Mouse (Mus musculus): ENCODE measurements around the gene Grap2.

Gene Grap2

DNA sequence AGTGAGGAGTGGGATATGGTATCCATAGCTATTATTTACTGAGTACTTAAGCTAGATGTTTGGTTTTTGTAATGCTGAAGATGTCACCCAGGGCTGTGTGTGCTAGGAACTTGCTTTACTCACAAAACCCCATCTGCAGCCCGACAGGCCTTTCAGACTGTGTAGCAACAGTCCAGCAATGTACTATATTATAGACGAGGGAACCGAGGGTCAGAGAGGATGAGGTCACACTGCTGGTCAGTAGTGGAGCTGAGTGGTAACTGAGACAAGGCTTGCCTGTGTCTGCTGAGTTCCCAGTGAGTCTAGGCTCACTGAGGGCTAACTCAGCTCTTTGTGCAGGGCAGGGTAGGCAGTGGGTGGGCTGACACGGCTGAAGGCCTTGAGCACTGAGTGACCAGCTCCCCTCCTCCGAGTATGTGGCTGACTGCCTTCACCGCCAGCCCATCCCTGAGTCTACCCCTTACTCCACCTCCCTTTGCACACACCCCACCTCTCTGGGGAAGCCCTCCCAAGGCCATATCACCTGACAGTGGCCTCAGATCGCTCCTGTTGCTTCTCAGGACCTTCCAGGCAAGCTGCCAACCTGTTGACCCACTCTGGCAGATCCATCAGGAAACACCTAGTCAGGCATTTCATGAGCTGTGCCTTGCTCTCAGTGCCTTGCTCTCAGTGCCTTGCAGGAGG, 108.1 kb downstream of the Grap2 start:
- intact Hi-C loops (cut with DNase I), result no loop called here

DNA sequence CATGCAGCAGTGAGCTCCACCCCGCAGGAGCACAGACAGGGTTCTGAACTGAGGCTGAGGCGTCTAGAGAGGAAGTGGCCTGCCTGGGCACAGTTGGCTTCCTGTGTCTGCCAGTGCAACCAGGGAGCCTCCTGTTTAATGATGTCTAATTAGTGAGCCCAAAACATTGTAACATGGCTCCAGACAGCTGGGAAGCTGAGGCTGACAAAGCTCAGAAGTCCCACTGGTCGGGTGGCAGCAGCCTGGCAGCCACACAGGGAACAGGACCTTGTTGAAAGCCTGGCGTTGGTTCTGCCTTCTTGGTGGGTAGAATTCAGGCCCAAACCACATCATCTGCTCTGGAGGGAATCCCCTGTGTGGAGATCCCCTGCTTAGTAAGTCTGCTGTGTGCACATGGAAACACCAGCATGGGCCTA, 109.1 kb downstream of the Grap2 start:
- intact Hi-C loops (cut with DNase I), result no loop called here

DNA sequence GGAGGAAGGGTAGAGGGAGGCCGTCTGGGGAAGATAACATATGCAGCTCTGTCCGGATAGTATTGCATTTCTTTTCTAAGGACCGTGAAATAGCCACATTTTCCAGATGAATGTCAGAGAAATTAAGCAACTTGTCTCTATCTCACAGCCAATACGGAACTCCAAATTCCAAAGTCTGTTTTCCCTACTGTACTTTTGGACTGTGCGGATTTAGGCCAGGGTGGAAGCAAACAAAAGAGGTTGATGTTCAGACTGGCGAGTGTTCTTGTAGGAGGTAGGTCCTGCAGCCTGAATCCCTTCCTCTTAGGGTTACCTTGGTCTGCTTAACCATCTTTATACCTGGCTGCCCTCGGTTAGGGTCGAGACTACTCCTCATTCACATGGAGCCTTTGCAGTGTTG, 109.9 kb downstream of the Grap2 start:
- intact Hi-C loops (cut with DNase I), result no loop called here

DNA sequence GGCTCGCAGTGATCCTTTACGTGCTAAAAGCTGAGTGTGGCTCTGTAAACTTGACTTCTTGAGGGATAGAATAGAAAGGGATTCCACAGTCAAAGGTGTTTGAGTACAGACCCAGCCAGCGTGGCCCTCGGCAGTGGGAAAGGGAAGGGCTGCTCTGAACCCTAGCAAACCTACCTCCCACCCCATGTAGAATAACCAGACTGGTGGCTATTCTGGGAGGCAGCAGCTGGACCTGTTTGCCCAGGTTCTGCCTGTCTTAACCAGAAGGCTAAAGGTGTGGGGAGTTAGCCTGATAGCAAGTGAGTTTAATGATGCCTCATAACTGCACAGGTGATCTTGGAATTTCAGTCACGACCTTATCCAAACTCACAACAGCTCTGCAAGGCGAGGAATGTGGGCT, 110.8 kb downstream of the Grap2 start:
- intact Hi-C loops (cut with DNase I), result no loop called here

DNA sequence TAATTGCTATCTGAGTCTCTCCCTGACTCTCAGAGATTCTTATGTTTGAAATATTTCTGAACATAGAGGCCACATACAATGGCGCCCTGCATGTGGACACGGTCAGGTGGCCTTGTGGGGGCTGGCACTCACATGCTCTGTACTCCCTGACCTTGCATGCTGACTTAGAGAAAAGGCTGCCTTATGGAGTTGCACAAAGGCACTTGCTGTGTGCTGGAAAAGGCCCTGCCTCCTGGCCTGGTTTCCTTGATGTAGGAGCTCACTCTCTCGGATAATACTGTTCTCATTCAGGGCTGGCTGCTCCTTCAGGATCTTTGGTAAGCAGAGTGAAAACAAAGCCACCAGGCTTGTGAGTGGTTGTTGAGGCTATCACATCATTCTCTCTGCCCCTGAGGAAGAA, 111.6 kb downstream of the Grap2 start:
- intact Hi-C loops (cut with DNase I), result no loop called here

DNA sequence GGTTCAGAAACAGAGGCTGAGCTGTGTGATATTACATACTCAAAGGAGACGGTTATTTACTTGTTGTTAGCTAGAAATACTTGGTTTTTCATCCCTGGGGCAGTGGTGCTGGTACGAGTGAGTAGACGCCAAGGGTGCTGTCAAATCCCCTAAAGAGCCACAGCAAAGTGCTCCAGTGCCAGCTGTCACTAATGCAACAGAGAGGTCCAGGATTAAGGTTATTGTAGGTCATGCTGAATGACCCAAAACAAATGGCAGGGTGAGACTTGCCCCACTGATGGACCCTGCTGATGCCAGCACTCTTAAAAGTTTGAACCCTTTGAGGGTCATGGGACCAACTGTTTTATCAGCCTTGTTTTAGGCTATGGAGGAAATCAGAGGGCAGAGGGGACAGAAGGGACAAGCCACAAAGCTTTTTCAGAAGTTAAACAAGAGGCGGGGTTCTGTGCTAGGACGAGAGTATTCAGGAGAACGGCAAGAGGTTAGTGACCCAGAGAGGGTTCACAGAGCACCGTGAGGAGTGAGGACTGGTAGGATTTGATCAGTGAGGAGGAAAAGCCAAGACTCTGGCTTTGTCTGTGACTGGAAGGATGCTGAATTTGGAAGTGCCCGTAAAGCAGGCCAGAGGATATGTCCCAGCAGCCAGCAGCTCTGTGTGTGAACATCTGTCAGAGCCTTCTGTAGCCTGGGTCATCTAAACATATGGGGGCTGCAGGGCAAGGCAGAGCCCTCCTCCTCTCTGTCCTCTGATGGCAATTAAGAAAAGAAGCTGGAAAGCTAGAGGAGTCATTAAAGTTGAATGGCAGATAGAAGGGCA, 112.6 kb downstream of the Grap2 start:
- intact Hi-C loops (cut with DNase I), result no loop called here

DNA sequence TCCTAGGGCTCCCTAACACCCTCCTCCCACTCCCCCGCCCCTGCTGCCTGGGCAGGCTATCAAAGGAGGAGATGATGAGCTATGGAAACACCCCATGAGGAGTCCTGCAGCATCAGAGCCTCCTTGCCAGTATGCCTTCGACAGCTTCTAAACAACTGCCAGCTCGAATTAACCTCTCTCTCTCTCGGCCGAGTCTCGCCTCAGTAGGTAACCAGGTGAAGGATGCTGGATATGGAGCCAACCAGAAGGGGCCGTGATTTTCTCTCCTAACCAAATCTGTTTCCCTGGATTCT, 113.2 kb downstream of the Grap2 start:
- intact Hi-C loops (cut with DNase I), result no loop called here

DNA sequence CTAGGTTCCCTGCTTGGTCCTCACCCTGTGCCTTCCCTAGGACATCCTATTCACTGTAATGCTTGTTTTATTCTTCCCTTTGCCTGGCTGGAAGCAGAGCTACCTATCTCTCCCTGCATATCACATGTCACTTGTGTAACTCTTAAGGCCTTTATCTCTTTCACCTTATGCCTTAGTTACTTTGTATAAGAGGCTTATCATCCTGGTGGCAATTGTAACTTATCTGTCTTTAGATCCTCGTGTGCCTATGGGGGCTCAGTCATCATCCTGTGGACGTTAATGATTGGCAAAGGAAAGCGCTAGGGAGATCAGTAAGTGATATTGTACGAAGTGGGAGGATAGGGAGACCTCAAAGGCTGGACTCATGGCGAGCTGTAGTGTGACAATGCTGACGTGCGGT, 116.1 kb downstream of the Grap2 start:
- intact Hi-C loops (cut with DNase I), result no loop called here

DNA sequence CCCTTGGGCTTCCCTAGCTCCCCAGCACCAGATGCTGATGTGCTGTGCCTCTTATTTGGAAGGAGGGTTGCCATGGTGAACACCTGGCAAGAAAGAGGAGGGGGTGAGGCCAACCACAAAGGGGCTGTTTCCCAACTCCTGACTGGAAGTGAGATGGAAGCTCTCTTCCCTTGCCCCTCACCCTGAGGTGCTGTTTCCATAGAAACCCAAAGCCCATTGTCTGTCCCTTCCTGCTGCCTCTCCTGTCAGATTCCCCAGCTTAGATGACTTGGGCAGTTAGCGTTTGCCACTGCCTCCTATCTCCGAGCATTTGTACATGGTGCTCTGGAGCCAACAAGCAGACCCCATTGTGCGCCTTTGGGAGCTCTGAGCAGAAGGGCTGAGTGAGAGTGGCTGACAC, 121.1 kb downstream of the Grap2 start:
- intact Hi-C loops (cut with DNase I), result loop anchor here (5.0 kb wide), 3 partner anchors 56 to 406 kb away; partner anchors contain the start of gene Cacna1i

DNA sequence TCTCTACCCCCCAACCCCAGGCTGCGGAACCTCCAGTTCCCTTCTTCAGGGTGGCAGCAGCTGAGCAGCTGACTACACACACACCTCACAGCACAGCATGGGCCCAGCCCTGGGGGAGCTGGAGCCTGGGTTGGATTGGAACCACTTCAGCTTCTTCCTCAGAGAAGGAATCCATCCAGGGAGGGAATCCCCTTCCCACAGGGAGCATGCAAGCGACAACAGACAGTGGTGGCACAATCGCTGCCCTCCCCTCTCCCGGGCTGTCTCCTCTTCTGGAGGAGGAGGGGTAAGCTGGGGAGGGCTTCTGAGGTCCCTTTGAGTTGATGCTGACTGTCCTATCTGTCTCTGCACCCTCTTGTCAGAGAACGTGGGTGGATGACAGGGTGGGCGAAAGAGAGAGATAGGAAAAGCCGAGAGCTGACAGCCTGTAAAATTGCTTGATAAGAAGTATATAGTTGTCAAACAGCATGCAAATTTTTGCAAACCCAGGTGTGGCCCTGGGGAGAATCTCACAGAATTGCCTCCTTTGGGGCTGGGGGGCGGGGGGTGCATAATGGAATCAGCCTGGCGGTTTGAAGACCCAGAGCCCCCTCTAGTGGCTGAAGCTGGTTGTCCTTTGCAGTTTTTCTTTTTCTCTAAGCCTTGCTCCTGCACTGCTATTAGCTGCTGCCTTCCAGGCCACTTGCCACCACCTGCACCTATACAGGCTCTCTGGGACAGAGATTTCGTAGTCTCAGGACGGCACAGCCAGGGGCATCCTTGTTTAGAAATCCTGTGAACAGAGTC, 121.9 kb downstream of the Grap2 start:
- intact Hi-C loops (cut with DNase I), result loop anchor here (2.0 to 5.0 kb wide), 4 partner anchors 57 to 428 kb away; partner anchors contain the start of gene Cacna1i

DNA sequence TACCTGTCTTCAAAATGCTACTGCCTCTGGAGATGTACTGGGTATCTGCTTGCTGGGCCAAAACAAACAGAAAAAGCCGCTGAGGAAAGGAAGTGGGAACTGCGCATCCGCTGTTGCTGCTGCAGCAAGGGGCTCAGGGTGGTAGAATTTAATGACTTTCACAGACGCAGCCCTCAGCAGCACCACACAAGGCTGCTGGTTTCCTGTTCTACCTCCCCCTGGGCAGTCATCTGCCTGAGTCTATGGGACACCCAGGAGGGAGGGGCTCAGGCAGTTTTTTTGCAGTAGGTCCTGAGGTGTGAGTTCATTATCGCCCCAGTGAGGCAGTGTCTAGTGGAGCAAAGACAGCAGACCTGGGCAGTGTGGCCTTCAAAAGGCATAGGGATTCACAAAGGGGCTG, 125.2 kb downstream of the Grap2 start:
- intact Hi-C loops (cut with DNase I), result no loop called here

DNA sequence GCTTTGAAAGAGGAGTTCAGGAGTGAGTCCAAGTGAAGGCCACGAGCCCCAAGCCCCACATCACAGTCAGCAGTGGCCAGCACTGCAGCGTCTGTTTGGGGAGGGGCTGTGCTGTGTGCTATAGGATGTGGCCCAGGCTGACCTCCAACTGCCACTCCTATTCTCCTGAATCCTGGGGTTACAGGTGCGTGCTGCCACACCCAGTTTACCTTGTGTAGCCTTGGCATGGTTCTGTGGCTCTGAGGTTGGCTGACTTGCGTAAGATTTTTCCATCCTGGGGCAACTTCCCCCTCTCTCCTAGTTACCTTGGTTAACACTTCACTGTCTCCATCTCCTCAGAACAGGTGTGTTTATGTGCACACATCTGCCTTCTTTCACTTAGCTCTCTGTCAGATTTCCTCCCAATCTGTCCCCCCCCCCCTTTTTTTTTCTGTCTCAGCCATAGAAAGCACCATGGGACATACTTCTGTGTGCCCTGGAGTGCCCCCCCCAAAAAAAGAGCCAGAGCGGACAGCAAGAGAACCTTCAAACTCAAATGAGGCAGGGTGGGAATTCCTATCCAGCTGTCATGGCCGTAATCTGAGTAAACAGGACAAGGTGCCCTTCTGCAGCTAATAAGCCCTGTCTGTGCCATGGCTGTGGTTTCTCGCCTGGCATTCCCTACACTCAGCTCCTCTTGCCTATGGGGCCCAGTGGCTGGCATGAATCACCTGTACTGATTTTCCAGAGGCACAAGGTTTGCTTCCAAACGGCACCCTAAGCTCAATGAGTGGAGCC, 129.3 kb downstream of the Grap2 start:
- intact Hi-C loops (cut with DNase I), result loop anchor here (5.0 kb wide), 1 partner anchor 479 kb away; no protein-coding TSS in a partner anchor

Small RNAs within 50 kb of the gene (microRNA-seq; reads per million reads assigned to microRNA genes)
- gene Mir6957, result 0 reads per million in 2 experiments
